Mouse (Mus musculus) ES-E14 (cell line): ENCODE data around the gene Kpna1. TPM values are rescaled to one million over a fixed set of nuclear protein-coding genes. Genes with fewer than 3 reads are reported as not detected.

ENCODE experiments used
- DNase-seq: peaks from one replicate; pipeline ENCODE4 v3.0.0-alpha.2; 2013; ENCODE audit warnings: low read depth, low spot score
- H3K27ac ChIP-seq: 2 replicates; pipeline ENCODE4 v1.5.1; 2012; ENCODE audit warnings: low read depth, mild to moderate bottlenecking, low read length, moderate library complexity, mixed read lengths; ENCODE audit not compliant: poor library complexity, insufficient read depth, severe bottlenecking
- H3K36me3 ChIP-seq: 2 replicates; pipeline ENCODE4 v1.6.1; 2012; ENCODE audit warnings: mild to moderate bottlenecking, low read length, moderate library complexity, mixed read lengths; ENCODE audit not compliant: control insufficient read depth, poor library complexity, insufficient read depth, severe bottlenecking
- H3K4me1 ChIP-seq, 2 experiments: fragments of 150-350 bp in 1 of 2; sonication (generic) in 1 of 2; 2 replicates each; pipeline ENCODE4 v1.6.1; 2012; ENCODE audit warnings: low read length in 2 of 2, mild to moderate bottlenecking in 1 of 2, mixed read lengths in 1 of 2; ENCODE audit not compliant: control insufficient read depth in 2 of 2, insufficient read depth in 2 of 2, poor library complexity in 1 of 2
- H3K4me3 ChIP-seq, 2 experiments: fragments of 150-350 bp in 1 of 2; sonication (generic) in 1 of 2; 2 replicates each; pipeline ENCODE4 v1.5.1; 2012; ENCODE audit warnings: low read length in 2 of 2, low read depth in 1 of 2, mild to moderate bottlenecking in 1 of 2, mixed read lengths in 1 of 2; ENCODE audit not compliant: insufficient read depth in 1 of 2, poor library complexity in 1 of 2, severe bottlenecking in 1 of 2
- H3K9ac ChIP-seq: 2 replicates; pipeline ENCODE4 v1.6.1; 2012; ENCODE audit warnings: low read depth, mild to moderate bottlenecking, low read length, mixed read lengths; ENCODE audit not compliant: poor library complexity, insufficient read depth, severe bottlenecking
- H3K9me3 ChIP-seq: fragments of 150-350 bp; sonication (generic); 2 replicates; pipeline ENCODE4 v1.6.1; 2012; ENCODE audit warnings: low read depth, mild to moderate bottlenecking, low read length; ENCODE audit not compliant: control insufficient read depth, insufficient read depth
- CHD2 ChIP-seq: IDR thresholded peaks from 2 replicates; pipeline ENCODE4 v1.6.1; 2014; ENCODE audit warnings: mild to moderate bottlenecking, low read depth, low read length, inconsistent platforms
- HCFC1 ChIP-seq: IDR thresholded peaks from 2 replicates; pipeline ENCODE4 v1.6.1; 2012; ENCODE audit warnings: low read length, inconsistent platforms, borderline replicate concordance; ENCODE audit not compliant: insufficient read depth
- MAFK ChIP-seq: IDR thresholded peaks from 2 replicates; pipeline ENCODE4 v1.6.1; 2014; ENCODE audit warnings: mild to moderate bottlenecking, low read depth, low read length, inconsistent platforms; ENCODE audit not compliant: insufficient read depth
- ZC3H11A ChIP-seq: IDR thresholded peaks from 2 replicates; pipeline ENCODE4 v1.6.1; 2012; ENCODE audit warnings: low read depth, mild to moderate bottlenecking, inconsistent platforms, low read length, borderline replicate concordance
- ZNF384 ChIP-seq: IDR thresholded peaks from 2 replicates; pipeline ENCODE4 v1.6.1; 2012; ENCODE audit warnings: low read depth, low read length, inconsistent platforms
- in situ Hi-C, 2 experiments: fragments of 600-800 bp; cut with MboI; formaldehyde crosslinking; loops; one replicate each; pipeline ENCODE4 v1.15.1; 2025; ENCODE audit warnings: low sequenced_read_pairs in 2 of 2, inconsistent platforms in 1 of 2; ENCODE audit not compliant: unreplicated experiment in 2 of 2
- total RNA-seq: library from RNA; depleted of rRNA; stranded (reverse); fragments of 300-350 nt; gene quantifications from 2 replicates; pipeline ENCODE4 v1.2.3, GENCODE M21; 2012

Gene Kpna1
- total RNA-seq, 1 experiment, result 43.0 TPM

DNA sequence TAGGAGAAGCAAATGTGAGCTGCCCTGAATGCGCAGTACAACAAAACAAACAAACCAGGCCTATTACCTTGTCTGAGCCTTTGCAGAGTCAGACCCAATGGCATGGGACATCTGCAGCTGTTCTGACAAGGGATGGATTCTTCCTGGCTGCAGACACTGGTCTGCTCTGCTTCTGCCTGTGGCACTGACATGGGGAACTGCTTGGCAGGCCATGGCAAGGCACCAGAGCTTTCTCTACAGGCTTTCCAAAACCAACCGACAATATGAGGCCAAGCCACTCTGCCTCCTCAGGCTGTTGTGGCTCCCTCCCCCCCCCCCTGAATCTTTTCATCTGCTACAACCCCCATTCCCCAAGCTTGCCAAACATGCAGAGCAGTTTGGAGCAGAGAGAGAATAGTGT is 84.8 kb downstream of the Kpna1 start:
- no peak overlapping the region for H3K9ac ChIP-seq
- no peak for TF ChIP-seq HCFC1
- TF ChIP-seq ZC3H11A, result no peak
- TF ChIP-seq CHD2, result no peak
- H3K27ac ChIP-seq, result no peak overlapping the region; the same call in 1 of the 2 replicates
- peaks cover 8 to 9% of the 10 kb centered on the region in 2 experiments; a peak in 2 of 4 replicates for H3K4me1 ChIP-seq
- no peaks in the 10 kb centered on the region for H3K9me3 ChIP-seq
- H3K36me3 ChIP-seq, result peaks cover under 1% of the 10 kb centered on the region
- in situ Hi-C loops, result no loop called here
- no peak overlapping the region for H3K4me3 ChIP-seq
- DNase-seq, result no peak

DNA sequence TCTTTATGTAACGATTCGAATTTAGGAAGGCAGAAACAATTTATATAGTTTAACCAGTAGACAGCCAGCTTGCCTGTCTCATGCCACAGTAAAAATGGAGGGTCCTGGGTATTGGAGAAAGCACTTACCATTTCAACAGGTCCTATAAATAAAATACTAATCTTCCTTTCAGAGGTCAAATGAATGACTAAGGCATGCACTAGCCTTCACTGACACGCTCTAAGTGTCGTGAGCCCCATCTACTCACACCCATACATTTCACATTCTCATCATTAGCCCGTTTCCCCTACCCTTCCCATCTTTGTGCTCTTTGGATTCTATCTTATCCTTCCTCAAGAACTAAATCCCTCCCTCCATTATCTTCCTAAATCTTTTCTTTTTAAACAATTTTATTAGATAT is 86.4 kb downstream of the Kpna1 start:
- peaks cover 6 to 12% of the 10 kb centered on the region in 2 experiments; a peak in 2 of 4 replicates for H3K4me1 ChIP-seq

DNA sequence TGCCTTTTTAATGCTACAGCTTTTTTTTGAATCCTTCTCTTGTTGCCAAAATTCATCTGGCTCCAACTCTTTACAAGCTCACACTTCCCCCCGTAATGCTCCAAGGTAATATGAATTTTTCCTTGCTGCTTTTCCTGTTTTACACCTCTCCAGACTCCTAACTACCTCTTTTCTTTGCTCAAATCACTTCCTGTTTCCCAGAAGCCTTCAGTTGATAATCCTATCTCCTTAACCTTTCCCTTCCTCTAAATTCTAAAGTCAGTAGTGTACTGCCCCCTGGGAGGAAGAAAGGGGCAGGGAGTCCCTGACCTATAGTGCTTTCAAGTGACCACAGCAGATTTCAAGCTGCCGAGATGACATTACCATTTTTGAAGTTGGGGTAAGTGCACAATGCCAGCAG is 89.1 kb downstream of the Kpna1 start:
- in situ Hi-C loops, result no loop called here
- H3K4me3 ChIP-seq, result no peak overlapping the region
- no peaks in the 10 kb centered on the region for H3K9me3 ChIP-seq
- H3K4me1 ChIP-seq, result peaks cover 6 to 11% of the 10 kb centered on the region in 2 experiments; a peak in 2 of 4 replicates
- H3K27ac ChIP-seq, result no peak overlapping the region
- DNase-seq, result no peak
- no peak for TF ChIP-seq HCFC1
- no peak for TF ChIP-seq ZC3H11A
- TF ChIP-seq ZNF384, result no peak
- TF ChIP-seq MAFK, result no peak
- TF ChIP-seq CHD2, result no peak
- no peak overlapping the region for H3K9ac ChIP-seq
- peaks cover 5% of the 10 kb centered on the region for H3K36me3 ChIP-seq

More for the DNA sequence above, 86.4 kb downstream of the Kpna1 start:
- Histone ChIP-seq H3K9ac (no peak overlapping the region), H3K27ac (no peak overlapping the region), H3K4me3 (no peak overlapping the region), H3K9me3 (no peaks in the 10 kb centered on the region), H3K36me3 (peaks cover 5% of the 10 kb centered on the region)
- in situ Hi-C loops, result no loop called here
- TF ChIP-seq ZC3H11A (no peak), HCFC1 (no peak)
- no peak for DNase-seq

DNA sequence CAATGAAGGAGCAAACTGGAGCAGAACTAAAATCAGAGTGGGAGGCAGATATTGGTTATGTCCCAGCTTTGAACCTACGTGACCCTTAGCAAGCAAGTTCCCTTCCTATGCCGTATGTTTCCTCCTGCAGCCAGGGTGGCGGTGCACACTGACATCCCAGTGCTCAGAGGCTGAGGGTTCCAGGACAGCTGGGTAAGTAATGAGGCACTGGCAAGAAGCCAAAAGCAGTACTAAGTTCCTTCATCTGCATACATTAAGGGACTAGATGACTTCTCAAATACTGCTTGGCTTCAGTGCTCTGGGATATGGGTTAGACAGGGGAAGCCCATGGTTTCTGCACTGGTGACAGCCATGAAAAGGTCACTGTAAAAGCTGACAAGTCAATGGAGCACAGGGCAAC is 89.8 kb downstream of the Kpna1 start:
- Histone ChIP-seq H3K9me3 (no peaks in the 10 kb centered on the region), H3K27ac (no peak overlapping the region), H3K9ac (no peak overlapping the region), H3K36me3 (peaks cover 5% of the 10 kb centered on the region), H3K4me3 (no peak overlapping the region), H3K4me1 (peaks cover 6 to 11% of the 10 kb centered on the region in 2 experiments; a peak in 2 of 4 replicates)
- TF ChIP-seq ZC3H11A (no peak), MAFK (no peak), HCFC1 (no peak), ZNF384 (no peak), CHD2 (no peak)
- in situ Hi-C loops, result no loop called here
- no peak for DNase-seq
